Mouse (Mus musculus): ENCODE data around the gene Ssbp2. TPM values are rescaled to one million over a fixed set of nuclear protein-coding genes. Genes with fewer than 3 reads are reported as not detected.
A peak's percentile ranks its signal among the peaks of the same experiment; 100 is the strongest.

Ssbp2 gene
- polyA plus RNA-seq, 1 experiment from 2014 or later = 179 TPM

DNA sequence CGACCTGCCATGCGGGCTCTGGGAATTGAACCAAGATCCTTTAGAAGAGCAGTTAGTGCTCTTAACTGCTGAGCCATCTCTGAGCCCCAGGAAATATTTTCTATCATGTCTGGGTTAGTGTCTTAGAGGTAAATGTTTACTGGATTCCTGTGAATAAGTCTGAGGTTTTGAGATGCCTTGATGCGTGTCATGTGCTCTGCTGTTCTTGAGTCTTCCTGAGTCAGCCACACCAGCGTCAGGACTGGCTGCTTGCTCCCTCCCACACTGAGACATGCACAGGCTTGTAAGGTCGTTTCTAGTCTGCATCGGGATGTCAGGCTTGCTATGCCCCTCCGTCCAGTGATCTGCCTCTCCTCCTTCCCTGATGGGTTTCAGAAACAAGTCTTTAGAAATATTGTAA, 189.8 kb downstream of the Ssbp2 start:
- no peak for ATAC-seq (ENCODE audit: low FRiP score, low read depth)

GRCm38 (mm10) chr13:91661068-91661795, 201.1 kb downstream of the Ssbp2 start:
- Histone ChIP-seq H3K4me1 (no peaks in the 10 kb centered on the region), H3K27ac (replicated peaks) (no peak overlapping the region), H3K9me3 (no peaks in the 10 kb centered on the region), H3K4me3 (no peak overlapping the region), H3K4me2 (replicated peaks) (no peak overlapping the region), H3K9ac (replicated peaks) (no peak overlapping the region), H3K36me3 (no peaks in the 10 kb centered on the region), H3K27me3 (no peaks in the 10 kb centered on the region)
- no peak for ATAC-seq (ENCODE audit: low FRiP score, low read depth)
- 92% methylated on average over 5 of the region's 5 CpGs for WGBS

More for the DNA sequence above, 189.8 kb downstream of the Ssbp2 start:
- no peaks in the 10 kb centered on the region for H3K9me3 ChIP-seq
- WGBS = 77% methylated on average over 7 of the region's 7 CpGs
- H3K27ac ChIP-seq (replicated peaks) = no peak overlapping the region
- no peak overlapping the region for H3K9ac ChIP-seq (replicated peaks)
- no peak overlapping the region for H3K4me3 ChIP-seq
- no peak overlapping the region for H3K4me2 ChIP-seq (replicated peaks)
- no peaks in the 10 kb centered on the region for H3K4me1 ChIP-seq
- H3K27me3 ChIP-seq = no peaks in the 10 kb centered on the region
- H3K36me3 ChIP-seq = peaks cover 6% of the 10 kb centered on the region; the same call in 1 of the 2 replicates

GRCm38 (mm10) chr13:91662751-91663150, 202.7 kb downstream of the Ssbp2 start:
- 90% methylated on average over 2 of the region's 2 CpGs for WGBS
- no peaks in the 10 kb centered on the region for H3K27me3 ChIP-seq
- H3K9ac ChIP-seq (replicated peaks) = no peak overlapping the region
- no peak overlapping the region for H3K4me2 ChIP-seq (replicated peaks)
- no peak for ATAC-seq (ENCODE audit: low FRiP score, low read depth)
- H3K4me1 ChIP-seq = no peaks in the 10 kb centered on the region
- no peaks in the 10 kb centered on the region for H3K36me3 ChIP-seq
- no peaks in the 10 kb centered on the region for H3K9me3 ChIP-seq
- H3K27ac ChIP-seq (replicated peaks) = no peak overlapping the region
- H3K4me3 ChIP-seq = no peak overlapping the region

- H3K4me1 ChIP-seq = no peaks in the 10 kb centered on the region
- H3K36me3 ChIP-seq = peaks cover 16% of the 10 kb centered on the region
- no peaks in the 10 kb centered on the region for H3K9me3 ChIP-seq
- 81% methylated on average over 3 of the region's 3 CpGs for WGBS
- H3K4me3 ChIP-seq = no peak overlapping the region
- H3K9ac ChIP-seq (replicated peaks) = no peak overlapping the region
- H3K27ac ChIP-seq (replicated peaks) = no peak overlapping the region
- H3K4me2 ChIP-seq (replicated peaks) = no peak overlapping the region
- H3K27me3 ChIP-seq = no peaks in the 10 kb centered on the region
- no peak for ATAC-seq (ENCODE audit: low FRiP score, low read depth)
Measured at GRCm38 (mm10) chr13:91673241-91673640, 213.2 kb downstream of the Ssbp2 start.

DNA sequence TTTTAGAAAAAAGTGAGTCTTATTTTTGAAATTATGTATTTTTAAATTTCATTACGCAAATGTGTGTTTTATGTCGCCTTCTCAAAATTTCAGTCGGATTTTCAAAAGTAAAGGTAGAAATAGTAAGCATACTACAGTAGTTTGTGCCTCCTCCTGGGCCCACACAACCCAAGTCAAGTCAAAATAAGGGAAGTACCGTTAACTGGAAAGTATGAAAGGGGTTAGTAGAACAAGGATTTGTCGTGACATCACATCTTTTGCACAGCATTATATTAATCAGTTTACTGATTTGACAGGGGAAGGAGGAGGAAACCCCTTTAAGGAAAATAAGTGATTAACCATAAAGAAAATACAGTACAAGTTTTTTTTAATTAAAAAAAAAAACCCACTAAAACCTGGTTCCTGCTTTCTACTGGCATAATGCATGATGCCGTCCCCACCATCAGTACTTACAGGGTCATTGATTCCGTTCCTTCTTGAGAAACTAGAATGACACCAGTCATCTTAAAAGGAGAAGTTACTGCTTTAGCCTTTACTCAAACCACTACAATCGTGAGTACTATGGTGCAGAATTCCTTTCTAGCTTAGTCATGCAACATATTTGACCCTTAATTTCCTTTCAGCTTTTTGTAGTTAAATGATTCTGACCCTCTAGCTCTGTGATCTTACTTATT, 220.8 kb downstream of the Ssbp2 start:
- no peaks in the 10 kb centered on the region for H3K4me1 ChIP-seq
- no peak overlapping the region for H3K4me2 ChIP-seq (replicated peaks)
- H3K4me3 ChIP-seq = no peak overlapping the region
- no peak overlapping the region for H3K27ac ChIP-seq (replicated peaks)
- no peak for ATAC-seq (ENCODE audit: low FRiP score, low read depth)
- H3K27me3 ChIP-seq = no peaks in the 10 kb centered on the region
- H3K36me3 ChIP-seq = peaks cover 9% of the 10 kb centered on the region; the same call in 1 of the 2 replicates
- WGBS = 92% methylated on average over 8 of the region's 8 CpGs
- H3K9ac ChIP-seq (replicated peaks) = no peak overlapping the region
- no peaks in the 10 kb centered on the region for H3K9me3 ChIP-seq

GRCm38 (mm10) chr13:91681474-91681873, 221.4 kb downstream of the Ssbp2 start:
- H3K36me3 ChIP-seq = peaks cover 11% of the 10 kb centered on the region
- ATAC-seq (ENCODE audit: low FRiP score, low read depth) = no peak
- 97% methylated on average over 3 of the region's 3 CpGs for WGBS
- H3K9ac ChIP-seq (replicated peaks) = no peak overlapping the region
- H3K4me2 ChIP-seq (replicated peaks) = no peak overlapping the region
- H3K27me3 ChIP-seq = no peaks in the 10 kb centered on the region
- H3K4me3 ChIP-seq = no peak overlapping the region
- no peaks in the 10 kb centered on the region for H3K4me1 ChIP-seq
- H3K9me3 ChIP-seq = no peaks in the 10 kb centered on the region
- no peak overlapping the region for H3K27ac ChIP-seq (replicated peaks)

DNA sequence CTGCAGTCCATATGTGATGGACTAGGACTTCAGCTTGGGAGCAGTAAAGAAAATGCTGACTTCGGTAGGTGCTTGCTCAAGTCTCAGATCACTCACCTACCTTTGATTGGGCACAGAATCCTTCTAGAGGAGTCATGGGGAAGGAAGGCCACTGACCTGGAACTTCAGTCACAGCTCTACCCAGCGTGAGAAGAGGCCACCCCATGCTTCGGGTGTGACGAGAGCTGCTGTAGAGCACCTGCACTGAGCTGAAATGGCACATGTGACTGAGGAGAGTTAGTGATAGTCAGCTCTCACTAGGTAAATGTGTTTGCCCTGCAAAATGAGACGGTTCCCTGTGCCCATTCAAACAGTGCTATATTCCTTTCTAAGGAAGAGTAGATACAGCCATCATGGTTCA, 230.0 kb downstream of the Ssbp2 start:
- no peak overlapping the region for H3K27ac ChIP-seq (replicated peaks)
- H3K36me3 ChIP-seq = peaks cover 20% of the 10 kb centered on the region
- H3K9ac ChIP-seq (replicated peaks) = no peak overlapping the region
- no peak overlapping the region for H3K4me3 ChIP-seq
- 79% methylated on average over 5 of the region's 5 CpGs for WGBS
- H3K4me1 ChIP-seq = no peaks in the 10 kb centered on the region
- H3K4me2 ChIP-seq (replicated peaks) = no peak overlapping the region
- no peak for ATAC-seq (ENCODE audit: low FRiP score, low read depth)
- H3K27me3 ChIP-seq = no peaks in the 10 kb centered on the region
- no peaks in the 10 kb centered on the region for H3K9me3 ChIP-seq

- peaks cover 14% of the 10 kb centered on the region for H3K36me3 ChIP-seq
- ATAC-seq (ENCODE audit: low FRiP score, low read depth) = no peak
- no peaks in the 10 kb centered on the region for H3K27me3 ChIP-seq
- H3K4me2 ChIP-seq (replicated peaks) = no peak overlapping the region
- H3K27ac ChIP-seq (replicated peaks) = no peak overlapping the region
- no peak overlapping the region for H3K9ac ChIP-seq (replicated peaks)
- H3K9me3 ChIP-seq = no peaks in the 10 kb centered on the region
- no peak overlapping the region for H3K4me3 ChIP-seq
- no peaks in the 10 kb centered on the region for H3K4me1 ChIP-seq
- WGBS = 62% methylated on average over 7 of the region's 7 CpGs
Measured at GRCm38 (mm10) chr13:91693615-91694014, 233.5 kb downstream of the Ssbp2 start.

DNA sequence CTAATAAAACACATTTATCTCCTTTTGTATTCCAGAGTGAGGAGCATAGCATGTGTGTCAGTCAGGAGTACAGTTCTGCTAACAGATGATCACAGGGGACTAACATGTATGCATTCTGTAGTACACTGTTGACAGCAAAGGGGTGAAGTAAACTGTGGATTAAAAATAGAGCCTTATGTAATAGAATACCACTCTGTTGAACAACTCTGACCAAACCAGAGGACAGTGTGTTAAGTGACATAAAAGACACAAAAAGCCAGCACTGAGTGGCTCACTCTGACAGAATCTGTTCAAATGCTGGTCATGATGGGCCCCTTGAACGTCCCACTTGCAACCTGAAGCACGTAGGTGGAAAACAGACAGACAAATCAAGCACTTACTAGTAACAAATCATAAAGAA, 235.3 kb downstream of the Ssbp2 start:
- Histone ChIP-seq H3K9me3 (no peaks in the 10 kb centered on the region), H3K27me3 (no peaks in the 10 kb centered on the region), H3K4me3 (no peak overlapping the region), H3K4me2 (replicated peaks) (no peak overlapping the region), H3K27ac (replicated peaks) (no peak overlapping the region), H3K4me1 (no peaks in the 10 kb centered on the region), H3K36me3 (peaks cover 15% of the 10 kb centered on the region; the same call in 1 of the 2 replicates), H3K9ac (replicated peaks) (no peak overlapping the region)
- WGBS = 84% methylated on average over 2 of the region's 2 CpGs
- ATAC-seq (ENCODE audit: low FRiP score, low read depth) = no peak

GRCm38 (mm10) chr13:91696109-91696645, 236.1 kb downstream of the Ssbp2 start:
- Histone ChIP-seq H3K4me2 (replicated peaks) (no peak overlapping the region), H3K27me3 (no peaks in the 10 kb centered on the region), H3K9me3 (no peaks in the 10 kb centered on the region), H3K36me3 (0 out of 2 replicates have a peak, but pooled peaks cover 13% of the 10 kb centered on the region), H3K27ac (replicated peaks) (0 out of 2 replicates have a peak overlapping the region, but pooled peaks have one; percentile 15), H3K4me1 (no peaks in the 10 kb centered on the region), H3K9ac (replicated peaks) (no peak overlapping the region), H3K4me3 (no peak overlapping the region)
- 90% methylated on average over 2 of the region's 2 CpGs for WGBS
- ATAC-seq (ENCODE audit: low FRiP score, low read depth) = 0 out of 2 replicates have a peak, but pooled peaks have one; percentile 23

GRCm38 (mm10) chr13:91697011-91697410, 236.9 kb downstream of the Ssbp2 start:
- Histone ChIP-seq H3K4me1 (no peaks in the 10 kb centered on the region), H3K27me3 (no peaks in the 10 kb centered on the region), H3K36me3 (0 out of 2 replicates have a peak, but pooled peaks cover 13% of the 10 kb centered on the region), H3K4me3 (no peak overlapping the region), H3K9me3 (no peaks in the 10 kb centered on the region), H3K9ac (replicated peaks) (no peak overlapping the region), H3K27ac (replicated peaks) (no peak overlapping the region), H3K4me2 (replicated peaks) (no peak overlapping the region)
- 30% methylated on average over 3 of the region's 3 CpGs for WGBS
- no peak for ATAC-seq (ENCODE audit: low FRiP score, low read depth)

- no peaks in the 10 kb centered on the region for H3K27me3 ChIP-seq
- no peaks in the 10 kb centered on the region for H3K4me1 ChIP-seq
- no peak overlapping the region for H3K4me2 ChIP-seq (replicated peaks)
- ATAC-seq (ENCODE audit: low FRiP score, low read depth) = no peak
- no peaks in the 10 kb centered on the region for H3K9me3 ChIP-seq
- H3K36me3 ChIP-seq = 0 out of 2 replicates have a peak, but pooled peaks cover 16% of the 10 kb centered on the region
- H3K27ac ChIP-seq (replicated peaks) = no peak overlapping the region; the same call in 1 of the 2 replicates
- no peak overlapping the region for H3K9ac ChIP-seq (replicated peaks)
- no peak overlapping the region for H3K4me3 ChIP-seq
- WGBS = 86% methylated on average over 6 of the region's 6 CpGs
Measured at GRCm38 (mm10) chr13:91702337-91702736, 242.3 kb downstream of the Ssbp2 start.
